Mouse (Mus musculus) olfactory bulb, adult 2 months (tissue): ENCODE measurements at regions not wholly inside any gene's neighbourhood (a gene's known extent, or its start where the extent isn't known, plus 50 kb on each side); places are given as distances from the start of the nearest gene placed in this dataset.

ENCODE experiments used
- CTCF ChIP-seq: fragments of 200-500 bp; IDR thresholded peaks from 2 replicates; pipeline ENCODE4 v1.5.1; 2012; ENCODE audit warnings: low read depth, mild to moderate bottlenecking, low read length, moderate library complexity; ENCODE audit not compliant: insufficient read depth
- POLR2A ChIP-seq: fragments of 200-500 bp; IDR thresholded peaks from 2 replicates; pipeline ENCODE4 v1.6.1; 2012; ENCODE audit warnings: mild to moderate bottlenecking, low read depth, low read length, moderate library complexity; ENCODE audit not compliant: insufficient read depth

DNA sequence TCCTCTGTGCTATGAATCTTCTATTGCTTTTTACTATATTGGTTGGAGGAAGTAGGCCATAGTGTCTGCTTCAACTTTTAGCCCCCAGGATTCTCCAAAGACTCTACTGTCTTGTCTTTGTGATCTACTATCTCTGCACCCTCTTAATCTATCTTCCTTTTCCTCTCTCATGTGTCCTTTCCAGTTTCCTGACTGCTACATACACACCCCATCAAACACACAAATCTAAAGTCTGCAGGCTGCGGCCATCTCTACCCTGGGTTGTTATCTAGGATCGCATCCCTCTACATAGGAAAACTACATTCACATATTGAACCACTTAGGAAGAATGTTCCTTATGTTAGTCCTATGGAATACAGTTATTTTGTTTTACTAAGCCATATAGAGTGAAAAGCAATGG is 211.4 kb upstream of the Klf3 start:
- TF ChIP-seq CTCF (no peak), POLR2A (no peak)
